Mouse (Mus musculus): Measurements from ENCODE around the gene Mrps18b.

DNA sequence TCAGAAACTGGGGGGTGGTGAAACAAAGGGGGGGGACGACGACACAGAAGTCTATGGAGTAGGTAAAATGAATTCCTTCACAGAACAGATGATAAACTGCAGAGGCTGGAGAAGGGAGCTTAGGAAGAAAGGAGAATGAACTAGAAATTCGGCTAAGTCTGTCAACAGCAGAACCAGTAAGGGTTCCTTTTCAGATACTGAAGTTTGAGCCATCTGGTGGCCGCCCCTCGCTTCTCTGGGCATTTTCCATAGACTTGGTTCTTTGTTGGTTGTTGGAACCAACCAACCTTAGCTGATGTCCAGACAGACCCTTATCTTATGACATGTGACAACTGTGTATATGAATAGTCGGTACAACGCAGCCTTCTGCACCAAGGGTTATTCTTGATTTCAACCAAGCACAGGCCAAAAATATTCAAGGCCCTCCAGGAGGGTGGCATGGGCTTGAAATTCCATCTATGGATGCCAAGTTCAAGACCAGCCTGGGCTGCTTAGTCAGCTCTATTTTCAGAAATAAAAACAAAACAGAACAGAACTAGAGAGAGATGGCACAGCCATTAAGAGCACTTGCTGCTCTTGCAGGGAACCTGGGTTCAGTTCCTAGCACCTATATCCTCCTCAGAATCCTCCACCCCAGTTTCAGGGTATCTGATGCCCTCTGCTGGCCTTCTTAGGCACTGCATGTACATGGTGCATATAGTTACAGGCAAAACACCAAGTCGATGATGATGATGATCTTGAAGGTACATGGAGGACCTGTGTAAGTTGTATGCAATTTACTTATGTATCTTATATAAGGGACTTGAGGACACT is 45.1 kb downstream of the Mrps18b start:
- peak; percentile 79 for TF ChIP-seq CTCF (IDR thresholded peaks at IDR 0.05; ENCODE audit: low read depth)
- no peak for TF ChIP-seq EP300 (IDR thresholded peaks at IDR 0.05; ENCODE audit: low read depth)

Measured in liver, postnatal 0 days (tissue).